Mouse (Mus musculus) limb, embryonic 13.5 days (tissue): ENCODE data around the gene Stac2. TPM values are rescaled to one million over a fixed set of nuclear protein-coding genes. Genes with fewer than 3 reads are reported as not detected.

Source experiments
- ATAC-seq: fragments of 200-750 bp; cut with Nextera tagmentation; 2 replicates; pipeline ENCODE4 v1.8.0; 2017; ENCODE audit warnings: low read depth, moderate number of reproducible peaks, moderate TSS enrichment; ENCODE audit not compliant: low FRiP score
- H3K27ac ChIP-seq: fragments of 300-500 bp; sonication (generic); 2 replicates; pipeline ENCODE4 v1.5.1; 2015; ENCODE audit warnings: inconsistent platforms, mild to moderate bottlenecking, moderate library complexity
- H3K27me3 ChIP-seq: fragments of 300-500 bp; sonication (generic); 2 replicates; pipeline ENCODE4 v1.6.1; 2015; ENCODE audit warnings: mild to moderate bottlenecking, inconsistent platforms
- H3K36me3 ChIP-seq: fragments of 300-500 bp; sonication (generic); 2 replicates; pipeline ENCODE4 v1.6.1; 2015; ENCODE audit warnings: inconsistent platforms, mild to moderate bottlenecking, moderate library complexity
- H3K4me1 ChIP-seq: fragments of 300-500 bp; sonication (generic); 2 replicates; pipeline ENCODE4 v1.6.1; 2015; ENCODE audit warnings: inconsistent platforms
- H3K4me2 ChIP-seq: fragments of 300-500 bp; sonication (generic); replicated peaks from 2 replicates; pipeline ENCODE4 v1.6.1; 2015; ENCODE audit warnings: inconsistent platforms, mild to moderate bottlenecking, moderate library complexity
- H3K4me3 ChIP-seq: fragments of 300-500 bp; sonication (generic); 2 replicates; pipeline ENCODE4 v1.5.1; 2015; ENCODE audit warnings: moderate library complexity, mild to moderate bottlenecking, inconsistent platforms
- H3K9ac ChIP-seq: fragments of 300-500 bp; sonication (generic); 2 replicates; pipeline ENCODE4 v1.6.1; 2015; ENCODE audit warnings: mild to moderate bottlenecking, inconsistent platforms
- H3K9me3 ChIP-seq: fragments of 300-500 bp; sonication (generic); 2 replicates; pipeline ENCODE4 v1.6.1; 2016; ENCODE audit warnings: inconsistent platforms
- WGBS: fragments of 180-500 bp; shearing (Covaris S2); methylation state at CpG from one replicate; pipeline ENCODE4 v1.1.7; 2015; 5-methylcytosine and 5-hydroxymethylcytosine counted together
- microRNA-seq: library from miRNA; unstranded; fragments of <30 nt; microRNA quantifications from one replicate; pipeline ENCODE4, GENCODE M21; 2016
- polyA plus RNA-seq: library from polyadenylated mRNA; unstranded; fragments of >200 nt; fragmentation: Nextera tagmentation; extraction: Ambion mirVana; gene quantifications from 2 replicates; pipeline ENCODE4 v1.2.1, GENCODE M21; 2015

Stac2 gene
- polyA plus RNA-seq, 1 experiment from 2014 or later, result 1.1 TPM

GRCm38 (mm10) chr11:97988530-97989096, 64.6 kb downstream of the Stac2 start:
- Histone ChIP-seq H3K9me3 (no peaks in the 10 kb centered on the region), H3K4me1 (peaks cover 19% of the 10 kb centered on the region), H3K36me3 (no peaks in the 10 kb centered on the region), H3K27me3 (peaks cover 37% of the 10 kb centered on the region), H3K9ac (peak overlapping the region; percentile 77), H3K27ac (peak overlapping the region; percentile 75; the same call in 1 of the 2 replicates), H3K4me2 (peak overlapping the region; percentile 88), H3K4me3 (peak overlapping the region; percentile 82)
- under 1% methylated on average over 26 of the region's 26 CpGs for WGBS
- peak; percentile 82 for ATAC-seq

GRCm38 (mm10) chr11:97987551-97988526, 65.4 kb downstream of the Stac2 start:
- peak; percentile 79 for ATAC-seq

DNA sequence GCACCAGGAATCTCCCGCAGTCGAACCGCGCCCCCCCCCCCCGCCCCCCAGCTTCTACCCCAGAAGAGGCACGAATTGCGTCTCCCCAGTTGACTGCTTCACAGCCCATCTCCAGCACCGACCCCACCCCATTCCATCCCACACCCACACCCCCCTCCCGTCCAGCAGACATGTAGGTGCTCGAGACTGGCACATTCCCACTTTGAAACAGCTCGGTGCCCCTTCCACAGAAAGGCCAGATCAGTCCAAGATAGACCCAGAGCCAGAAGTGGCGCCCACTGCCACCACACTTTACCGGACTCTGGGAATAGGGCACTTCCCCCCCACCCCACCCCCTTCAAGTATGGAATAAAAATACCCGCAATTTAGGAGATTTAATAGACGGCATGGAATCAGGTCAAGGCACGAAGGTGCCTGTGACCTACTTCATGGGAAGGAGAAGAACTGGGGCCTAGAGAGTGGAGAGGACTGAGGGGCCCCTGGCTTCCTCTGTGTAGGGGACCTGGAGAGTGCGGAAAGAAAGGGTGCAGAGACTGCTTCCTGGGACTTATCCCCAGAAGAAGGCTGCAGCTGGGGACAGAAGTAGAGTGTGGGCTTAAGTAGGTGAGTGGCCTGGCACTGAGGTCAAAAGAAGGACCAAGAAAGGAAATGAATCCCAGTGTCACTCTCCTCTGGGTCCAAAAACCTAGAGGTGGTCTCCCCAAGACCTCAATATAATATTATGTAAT, 66.4 kb downstream of the Stac2 start:
- Histone ChIP-seq H3K27ac (no peak overlapping the region), H3K9me3 (no peaks in the 10 kb centered on the region), H3K4me3 (peak overlapping the region; percentile 82), H3K9ac (peak overlapping the region; percentile 69; the same call in 1 of the 2 replicates), H3K4me2 (peak overlapping the region; percentile 88), H3K4me1 (peaks cover 19% of the 10 kb centered on the region), H3K27me3 (peaks cover 37% of the 10 kb centered on the region), H3K36me3 (no peaks in the 10 kb centered on the region)
- 26% methylated on average over 17 of the region's 17 CpGs for WGBS
- no peak for ATAC-seq

More at GRCm38 (mm10) chr11:97987551-97988526, 65.4 kb downstream of the Stac2 start:
- peak overlapping the region; percentile 88 for H3K4me2 ChIP-seq
- peaks cover 19% of the 10 kb centered on the region for H3K4me1 ChIP-seq
- no peaks in the 10 kb centered on the region for H3K9me3 ChIP-seq
- under 1% methylated on average over 42 of the region's 42 CpGs for WGBS
- peak overlapping the region; percentile 77 for H3K9ac ChIP-seq
- H3K27ac ChIP-seq, result peak overlapping the region; percentile 75; the same call in 1 of the 2 replicates
- H3K4me3 ChIP-seq, result peak overlapping the region; percentile 82
- no peaks in the 10 kb centered on the region for H3K36me3 ChIP-seq
- peaks cover 37% of the 10 kb centered on the region for H3K27me3 ChIP-seq

Small RNA genes lying within 50 kb of the gene (microRNA-seq; reads per million reads assigned to microRNA genes)
- gene Gm27597, result not detected

Other genes with a start within 250 kb of the Stac2 start
- 11.7 and 12.5 TPM in 2 replicates for gene B230217C12Rik, start 212.7 kb downstream of the Stac2 start, polyA plus RNA-seq
- gene Fbxo47, start 169.3 kb downstream of the Stac2 start, polyA plus RNA-seq, result 0.37 and 0.63 TPM in 2 replicates
- 0.33 and 0.50 TPM in 2 replicates for gene Plxdc1, start 67.0 kb downstream of the Stac2 start, polyA plus RNA-seq
- gene Arl5c, start 57.3 kb downstream of the Stac2 start, polyA plus RNA-seq, result 7.0 and 8.8 TPM in 2 replicates
- 20.0 and 20.7 TPM in 2 replicates for gene Cacnb1, start 30.4 kb downstream of the Stac2 start, polyA plus RNA-seq
- gene Rpl19, start 26.8 kb downstream of the Stac2 start, polyA plus RNA-seq, result 1,012 and 1,039 TPM in 2 replicates
- 28.0 and 28.4 TPM in 2 replicates for gene Fbxl20, start 96.9 kb upstream of the Stac2 start, polyA plus RNA-seq
- 74.9 and 76.8 TPM in 2 replicates for gene Med1, start 139.8 kb upstream of the Stac2 start, polyA plus RNA-seq
- 13.1 TPM in 2 replicates for gene Cdk12, start 149.6 kb upstream of the Stac2 start, polyA plus RNA-seq